Mouse (Mus musculus) ES-E14 (cell line): ENCODE measurements at regions not wholly inside any gene's neighbourhood (a gene's known extent, or its start where the extent isn't known, plus 50 kb on each side); places are given as distances from the start of the nearest gene placed in this dataset.
A peak's percentile ranks its signal among the peaks of the same experiment; 100 is the strongest.

ENCODE experiments used
- DNase-seq: peaks from one replicate; pipeline ENCODE4 v3.0.0-alpha.2; 2013; ENCODE audit warnings: low read depth, low spot score
- H3K27ac ChIP-seq: 2 replicates; pipeline ENCODE4 v1.5.1; 2012; ENCODE audit warnings: low read depth, mild to moderate bottlenecking, low read length, moderate library complexity, mixed read lengths; ENCODE audit not compliant: poor library complexity, insufficient read depth, severe bottlenecking
- H3K36me3 ChIP-seq: 2 replicates; pipeline ENCODE4 v1.6.1; 2012; ENCODE audit warnings: mild to moderate bottlenecking, low read length, moderate library complexity, mixed read lengths; ENCODE audit not compliant: control insufficient read depth, poor library complexity, insufficient read depth, severe bottlenecking
- H3K4me1 ChIP-seq, 2 experiments: fragments of 150-350 bp in 1 of 2; sonication (generic) in 1 of 2; 2 replicates each; pipeline ENCODE4 v1.6.1; 2012; ENCODE audit warnings: low read length in 2 of 2, mild to moderate bottlenecking in 1 of 2, mixed read lengths in 1 of 2; ENCODE audit not compliant: control insufficient read depth in 2 of 2, insufficient read depth in 2 of 2, poor library complexity in 1 of 2
- H3K4me3 ChIP-seq, 2 experiments: fragments of 150-350 bp in 1 of 2; sonication (generic) in 1 of 2; 2 replicates each; pipeline ENCODE4 v1.5.1; 2012; ENCODE audit warnings: low read length in 2 of 2, low read depth in 1 of 2, mild to moderate bottlenecking in 1 of 2, mixed read lengths in 1 of 2; ENCODE audit not compliant: insufficient read depth in 1 of 2, poor library complexity in 1 of 2, severe bottlenecking in 1 of 2
- H3K9ac ChIP-seq: 2 replicates; pipeline ENCODE4 v1.6.1; 2012; ENCODE audit warnings: low read depth, mild to moderate bottlenecking, low read length, mixed read lengths; ENCODE audit not compliant: poor library complexity, insufficient read depth, severe bottlenecking
- H3K9me3 ChIP-seq: fragments of 150-350 bp; sonication (generic); 2 replicates; pipeline ENCODE4 v1.6.1; 2012; ENCODE audit warnings: low read depth, mild to moderate bottlenecking, low read length; ENCODE audit not compliant: control insufficient read depth, insufficient read depth
- CHD2 ChIP-seq: IDR thresholded peaks from 2 replicates; pipeline ENCODE4 v1.6.1; 2014; ENCODE audit warnings: mild to moderate bottlenecking, low read depth, low read length, inconsistent platforms
- HCFC1 ChIP-seq: IDR thresholded peaks from 2 replicates; pipeline ENCODE4 v1.6.1; 2012; ENCODE audit warnings: low read length, inconsistent platforms, borderline replicate concordance; ENCODE audit not compliant: insufficient read depth
- MAFK ChIP-seq: IDR thresholded peaks from 2 replicates; pipeline ENCODE4 v1.6.1; 2014; ENCODE audit warnings: mild to moderate bottlenecking, low read depth, low read length, inconsistent platforms; ENCODE audit not compliant: insufficient read depth
- ZC3H11A ChIP-seq: IDR thresholded peaks from 2 replicates; pipeline ENCODE4 v1.6.1; 2012; ENCODE audit warnings: low read depth, mild to moderate bottlenecking, inconsistent platforms, low read length, borderline replicate concordance
- ZNF384 ChIP-seq: IDR thresholded peaks from 2 replicates; pipeline ENCODE4 v1.6.1; 2012; ENCODE audit warnings: low read depth, low read length, inconsistent platforms
- in situ Hi-C, 2 experiments: fragments of 600-800 bp; cut with MboI; formaldehyde crosslinking; loops; one replicate each; pipeline ENCODE4 v1.15.1; 2025; ENCODE audit warnings: low sequenced_read_pairs in 2 of 2, inconsistent platforms in 1 of 2; ENCODE audit not compliant: unreplicated experiment in 2 of 2

DNA sequence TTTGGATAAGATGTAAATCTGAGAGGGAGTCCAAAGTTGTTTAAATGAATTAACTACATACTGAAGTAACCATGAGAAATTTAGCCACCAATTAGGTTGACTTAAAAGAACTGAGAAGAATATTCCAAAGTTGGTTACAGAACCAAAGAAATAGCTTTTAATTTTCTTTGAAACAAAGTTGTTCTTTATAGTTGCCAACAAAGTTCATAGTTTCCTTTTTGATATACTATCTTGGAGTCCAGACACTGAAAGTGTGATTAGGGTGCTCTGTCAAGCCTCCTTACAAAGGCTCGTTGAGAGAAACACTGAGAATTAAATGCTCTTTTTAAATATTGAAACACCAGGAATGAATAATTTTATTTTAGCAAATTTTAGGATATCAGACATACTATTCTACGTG is 139.0 kb upstream of the Mbnl1 start:
- Histone ChIP-seq H3K9me3 (no peaks in the 10 kb centered on the region), H3K9ac (no peak overlapping the region), H3K36me3 (no peaks in the 10 kb centered on the region), H3K27ac (no peak overlapping the region), H3K4me1 (no peaks in the 10 kb centered on the region), H3K4me3 (no peak overlapping the region)
- DNase-seq, result no peak
- in situ Hi-C loops, result no loop called here
- no peak for TF ChIP-seq ZNF384
- TF ChIP-seq CHD2, result no peak
- TF ChIP-seq ZC3H11A, result no peak
- TF ChIP-seq MAFK, result no peak
- TF ChIP-seq HCFC1, result no peak

DNA sequence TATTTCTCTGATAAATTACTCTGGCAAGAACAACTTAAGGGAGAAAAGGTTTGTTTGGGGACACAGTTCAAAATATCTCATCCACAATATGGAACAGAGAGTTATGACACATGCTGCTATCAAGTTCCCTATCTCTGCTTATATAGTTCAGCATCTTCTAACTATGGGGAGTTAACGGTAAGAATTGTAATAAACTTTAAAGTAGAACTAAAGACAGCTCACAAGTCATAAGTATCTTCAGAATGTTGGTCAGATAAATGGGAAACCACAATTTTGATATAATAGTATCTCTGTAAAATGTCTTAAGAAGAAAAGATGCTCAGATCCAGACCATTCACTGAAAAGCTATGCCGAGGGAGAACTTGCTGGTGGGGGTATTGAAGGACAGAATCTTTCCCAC is 138.5 kb upstream of the Mbnl1 start:
- TF ChIP-seq ZC3H11A, result no peak
- TF ChIP-seq CHD2, result no peak
- TF ChIP-seq HCFC1, result no peak
- no peak for TF ChIP-seq MAFK
- no peak for TF ChIP-seq ZNF384
- no peak overlapping the region for H3K9ac ChIP-seq
- H3K36me3 ChIP-seq, result no peaks in the 10 kb centered on the region
- H3K9me3 ChIP-seq, result no peaks in the 10 kb centered on the region
- no peak for DNase-seq
- H3K27ac ChIP-seq, result no peak overlapping the region
- in situ Hi-C loops, result no loop called here
- H3K4me1 ChIP-seq, result no peaks in the 10 kb centered on the region
- no peak overlapping the region for H3K4me3 ChIP-seq

DNA sequence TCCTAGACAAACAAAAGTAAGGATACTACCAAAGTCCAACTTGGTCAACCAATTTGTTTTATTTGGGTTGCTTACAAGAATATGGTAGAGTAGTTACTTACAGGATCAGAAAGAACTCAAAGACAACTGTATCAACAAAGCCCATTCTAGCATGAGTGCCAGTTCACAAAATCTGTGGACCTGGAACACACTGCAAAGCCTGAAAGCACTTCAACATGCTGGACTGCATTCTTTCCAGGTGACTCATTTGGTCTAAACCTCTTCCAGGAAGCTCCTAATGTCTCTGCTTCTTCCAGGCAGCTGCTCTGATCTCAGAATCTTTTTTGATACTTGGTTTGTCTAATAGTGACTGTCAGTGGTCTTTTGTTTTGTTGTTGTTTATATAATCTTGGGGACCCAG is 126.2 kb upstream of the Mbnl1 start:
- Histone ChIP-seq H3K4me3 (no peak overlapping the region), H3K36me3 (no peaks in the 10 kb centered on the region), H3K27ac (no peak overlapping the region), H3K4me1 (no peaks in the 10 kb centered on the region), H3K9me3 (no peaks in the 10 kb centered on the region), H3K9ac (no peak overlapping the region)
- in situ Hi-C loops, result no loop called here
- peak; percentile 2 for DNase-seq
- TF ChIP-seq MAFK (no peak), ZNF384 (no peak), CHD2 (no peak), ZC3H11A (no peak), HCFC1 (no peak)

DNA sequence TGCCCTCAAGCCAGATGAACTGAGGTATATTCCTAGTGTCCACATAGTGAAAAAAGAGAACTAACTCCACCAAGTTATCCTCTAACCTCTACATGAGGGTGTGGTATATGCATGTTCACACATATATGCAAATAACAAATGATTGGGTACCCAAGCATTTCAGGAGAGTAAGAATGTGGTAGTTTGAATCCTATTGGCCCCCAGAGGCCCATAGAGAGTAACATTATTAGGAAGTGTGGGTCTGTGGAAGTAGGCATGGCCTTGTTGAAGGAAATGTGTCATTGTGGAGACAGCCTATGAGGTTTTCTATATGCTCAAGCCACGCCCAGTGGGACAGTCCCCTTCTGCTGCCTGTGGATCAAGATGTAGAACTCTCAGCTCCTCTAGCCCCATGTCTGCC is 125.6 kb upstream of the Mbnl1 start:
- no peaks in the 10 kb centered on the region for H3K9me3 ChIP-seq
- no peak for TF ChIP-seq HCFC1
- no peak for TF ChIP-seq MAFK
- no peak for TF ChIP-seq CHD2
- TF ChIP-seq ZC3H11A, result no peak
- no peak for TF ChIP-seq ZNF384
- DNase-seq, result no peak
- H3K9ac ChIP-seq, result no peak overlapping the region
- in situ Hi-C loops, result no loop called here
- no peaks in the 10 kb centered on the region for H3K4me1 ChIP-seq
- H3K36me3 ChIP-seq, result no peaks in the 10 kb centered on the region
- no peak overlapping the region for H3K27ac ChIP-seq
- no peak overlapping the region for H3K4me3 ChIP-seq

DNA sequence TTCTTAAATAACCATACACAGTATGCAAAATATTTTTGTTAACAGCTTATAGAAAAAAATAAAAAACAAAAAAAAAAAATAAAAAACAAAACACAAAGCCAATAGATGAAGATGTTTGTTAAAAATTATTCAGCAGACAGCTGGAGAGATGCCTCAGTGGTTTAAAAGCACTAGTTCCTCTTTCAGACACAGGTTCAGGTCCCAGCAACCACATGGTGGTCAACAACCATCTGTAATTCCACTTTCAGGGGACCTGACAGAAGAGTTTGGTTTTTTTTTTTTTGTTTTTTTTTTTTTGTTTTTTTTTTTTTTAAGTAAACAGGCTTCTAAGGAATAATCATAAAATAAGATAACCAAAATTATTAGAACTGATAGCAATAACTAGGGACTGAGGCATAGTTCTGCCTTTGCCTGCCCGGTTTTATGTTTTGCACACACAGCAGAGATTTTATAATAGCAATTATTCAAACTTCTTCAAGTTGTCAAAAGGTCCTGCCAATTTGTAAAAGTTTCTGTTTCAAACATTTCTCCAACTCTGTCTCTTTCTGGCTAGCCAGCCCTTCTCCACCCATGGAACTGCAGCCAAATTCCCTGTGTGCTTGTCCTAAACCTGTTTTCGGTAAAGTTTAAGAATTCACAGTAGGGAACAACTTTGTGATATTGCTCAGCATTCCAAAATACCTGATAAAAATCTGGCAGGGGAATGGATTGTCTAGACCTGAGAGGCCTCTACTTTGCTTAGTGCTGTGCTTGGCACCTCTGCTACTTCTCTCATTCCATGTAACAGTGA is 101.3 kb upstream of the Mbnl1 start:
- DNase-seq, result no peak
- H3K4me3 ChIP-seq, result no peak overlapping the region
- no peaks in the 10 kb centered on the region for H3K9me3 ChIP-seq
- no peak overlapping the region for H3K27ac ChIP-seq
- TF ChIP-seq ZNF384, result no peak
- no peak for TF ChIP-seq ZC3H11A
- no peak for TF ChIP-seq CHD2
- TF ChIP-seq HCFC1, result no peak
- TF ChIP-seq MAFK, result no peak
- no peaks in the 10 kb centered on the region for H3K36me3 ChIP-seq
- no peak overlapping the region for H3K9ac ChIP-seq
- no peaks in the 10 kb centered on the region for H3K4me1 ChIP-seq
- in situ Hi-C loops, result no loop called here
